Mouse (Mus musculus): ENCODE measurements around the gene B4galnt2.

DNA sequence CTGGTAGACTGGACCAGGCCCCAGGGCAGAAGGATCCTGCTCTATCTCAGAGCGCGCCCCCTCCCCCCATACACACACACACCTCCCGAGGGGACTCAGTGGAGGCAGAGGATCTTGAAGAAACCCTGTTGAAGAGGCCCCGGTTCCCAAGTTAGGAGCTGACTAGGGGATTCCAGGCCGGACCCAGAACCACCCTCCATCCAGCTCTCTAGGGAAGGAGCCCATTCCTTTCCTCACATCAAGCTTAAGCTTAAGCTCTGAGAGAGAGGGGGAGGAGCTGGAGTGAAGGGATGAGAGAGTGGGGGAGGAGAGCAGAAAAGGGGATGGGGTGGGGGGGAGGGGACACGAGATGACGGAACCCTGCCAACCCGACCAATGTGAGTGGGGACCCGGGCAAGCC lies 43.6 kb upstream of the B4galnt2 start:
- TF ChIP-seq CTCF (IDR thresholded peaks at IDR 0.05; ENCODE audit: insufficient read depth, low read length) (no peak), POLR2A (IDR thresholded peaks at IDR 0.05; ENCODE audit: borderline replicate concordance, extremely low read depth, low read depth, low read length) (no peak)

All from lung, adult 2 months (tissue).